23 mouse cellular contexts compared by ENCODE assay signal in genomic region chr12:93281816-93282215, GRCm38 (mm10).
DNase-seq lines count a peak whose midpoint lies in the region; ATAC-seq lines count a peak whose summit lies in the region.
"Had no signal": no experiment of that assay in that cellular context is flagged by ENCODE, and none has a peak within 500 bp of the region (broad histone marks: within the 10 kb centered on the region; RNA-seq: fewer than 3 reads in every experiment).

No protein-coding gene starts in this region.

- no peak overlapping the region for H3K27ac ChIP-seq in midbrain, embryonic 14.5 days (replicated peaks; ENCODE audit: low read depth, low read length)
- no peak overlapping the region for H3K27ac ChIP-seq in midbrain, embryonic 11.5 days (ENCODE audit: low read depth, low read length)
- H3K27ac ChIP-seq: heart, embryonic 10.5 days; hindbrain, embryonic 12.5 days; left cerebral cortex, adult 2 months; neural tube, embryonic 12.5 days had no signal

- no peaks in the 10 kb centered on the region for H3K9me3 ChIP-seq in midbrain, embryonic 14.5 days (ENCODE audit: control insufficient read depth, low read length)
- H3K9me3 ChIP-seq in midbrain, embryonic 11.5 days (ENCODE audit: control insufficient read depth, low read length): no peaks in the 10 kb centered on the region
- H3K9me3 ChIP-seq: heart, embryonic 10.5 days; hindbrain, embryonic 12.5 days; neural tube, embryonic 12.5 days had no signal

- H3K36me3 ChIP-seq in midbrain, embryonic 14.5 days (ENCODE audit: control insufficient read depth, insufficient read depth, low read length): no peaks in the 10 kb centered on the region
- no peaks in the 10 kb centered on the region for H3K36me3 ChIP-seq in midbrain, embryonic 11.5 days (ENCODE audit: control insufficient read depth, insufficient read depth, low read length)
- H3K36me3 ChIP-seq: heart, embryonic 10.5 days; hindbrain, embryonic 12.5 days; neural tube, embryonic 12.5 days had no signal

- no peaks in the 10 kb centered on the region for H3K27me3 ChIP-seq in midbrain, embryonic 14.5 days (ENCODE audit: control insufficient read depth, insufficient read depth, low read length)
- no peaks in the 10 kb centered on the region for H3K27me3 ChIP-seq in midbrain, embryonic 11.5 days (ENCODE audit: control insufficient read depth, insufficient read depth, low read length)
- H3K27me3 ChIP-seq: hindbrain, embryonic 12.5 days; neural tube, embryonic 12.5 days; Patski had no signal

- no peak overlapping the region for H3K4me2 ChIP-seq in midbrain, embryonic 14.5 days (ENCODE audit: low read length)
- H3K4me2 ChIP-seq in midbrain, embryonic 11.5 days: no peak overlapping the region
- H3K4me2 ChIP-seq: hindbrain, embryonic 12.5 days; liver, embryonic 11.5 days; neural tube, embryonic 12.5 days had no signal

- peak; percentile 15 to 44 for DNase-seq in cerebellum, postnatal 14 days
- DNase-seq in cerebellum, adult 9-10 months: no peak
- DNase-seq in midbrain, embryonic 14.5 days: peak; percentile 20
- no peak for DNase-seq in midbrain, embryonic 11.5 days (ENCODE audit: low spot score, missing footprints)
- DNase-seq in layer of hippocampus, adult 9-11 months: peak; percentile 60
- no peak for DNase-seq in ovary, postnatal 10 days (ENCODE audit: low spot score)
- no peak for DNase-seq in adrenal gland, adult 2 months
- DNase-seq in cerebellum, postnatal 36 days: no peak
- DNase-seq: adrenal gland, postnatal 10 days; cerebellum, adult 18-20 months; embryo, embryonic 11 days; heart, postnatal 14 days; kidney, adult 8-10 months; kidney, postnatal 14 days; lung, adult 18-20 months; thymus, postnatal 4 days had no signal

- 69% methylated on average over 2 of the region's 2 CpGs for WGBS in midbrain, embryonic 14.5 days
- 65% methylated on average over 2 of the region's 2 CpGs for WGBS in midbrain, embryonic 11.5 days

- H3K4me1 ChIP-seq in midbrain, embryonic 14.5 days (ENCODE audit: control insufficient read depth, insufficient read depth, low read length): no peaks in the 10 kb centered on the region
- H3K4me1 ChIP-seq in midbrain, embryonic 11.5 days (ENCODE audit: control insufficient read depth, insufficient read depth, low read length): no peaks in the 10 kb centered on the region
- H3K4me1 ChIP-seq: heart, embryonic 10.5 days; hindbrain, embryonic 12.5 days; neural tube, embryonic 12.5 days had no signal

- H3K9ac ChIP-seq in midbrain, embryonic 14.5 days (replicated peaks; ENCODE audit: low read length): no peak overlapping the region
- no peak overlapping the region for H3K9ac ChIP-seq in midbrain, embryonic 11.5 days (ENCODE audit: low read length)
- H3K9ac ChIP-seq: hindbrain, embryonic 12.5 days; neural tube, embryonic 12.5 days had no signal

- no peak for ATAC-seq in midbrain, embryonic 14.5 days (ENCODE audit: low FRiP score, low TSS enrichment)
- ATAC-seq in midbrain, embryonic 11.5 days (ENCODE audit: low FRiP score): no peak
- ATAC-seq: CD4-positive, CD25-positive, alpha-beta regulatory T cell, adult 4 months; Patski had no signal

- H3K4me3 ChIP-seq in midbrain, embryonic 14.5 days (replicated peaks; ENCODE audit: low read depth, low read length): no peak overlapping the region
- no peak overlapping the region for H3K4me3 ChIP-seq in midbrain, embryonic 11.5 days (ENCODE audit: low read depth, low read length)
- H3K4me3 ChIP-seq: heart, embryonic 10.5 days; hindbrain, embryonic 12.5 days; left cerebral cortex, adult 2 months; neural tube, embryonic 12.5 days had no signal

Comparison
In these comparisons a context has a peak if more than half of its experiments do, and no peak if none do; other contexts are left out.
1. DNase-seq: peak in cerebellum, postnatal 14 days (2 of 2), midbrain, embryonic 14.5 days (single experiment) and layer of hippocampus, adult 9-11 months (single experiment); none in cerebellum, adult 9-10 months (single experiment), midbrain, embryonic 11.5 days (single experiment), ovary, postnatal 10 days (single experiment), adrenal gland, adult 2 months (single experiment) and cerebellum, postnatal 36 days (0 of 2).